Mouse (Mus musculus) C2C12 (cell line): Measurements from ENCODE around the gene Ptprcap.

Experiments used
- CEBPB ChIP-seq: IDR thresholded peaks from one replicate; pipeline ENCODE4 v1.6.1; 2011; ENCODE audit warnings: low read depth, mild to moderate bottlenecking, control low read depth, moderate library complexity
- CTCF ChIP-seq: IDR thresholded peaks from one replicate; pipeline ENCODE4 v1.5.1; 2011; ENCODE audit not compliant: control insufficient read depth, insufficient read depth, insufficient read length
- FOSL1 ChIP-seq: IDR thresholded peaks from one replicate; pipeline ENCODE4 v1.8.0; 2011; ENCODE audit warnings: mild to moderate bottlenecking, low read length; ENCODE audit not compliant: poor library complexity, insufficient read depth, severe bottlenecking
- MAX ChIP-seq: IDR thresholded peaks from one replicate; pipeline ENCODE4 v1.6.1; 2011; ENCODE audit warnings: mild to moderate bottlenecking, control low read depth
- MYOD1 ChIP-seq: IDR thresholded peaks from one replicate; pipeline ENCODE4 v1.6.1; 2011; ENCODE audit warnings: low read depth; ENCODE audit not compliant: control insufficient read depth, insufficient read length
- MYOG ChIP-seq: IDR thresholded peaks from one replicate; pipeline ENCODE4 v1.6.1; 2011; ENCODE audit not compliant: control insufficient read depth, insufficient read length; ENCODE audit errors: extremely low read depth
- USF1 ChIP-seq: IDR thresholded peaks from one replicate; pipeline ENCODE4 v1.6.1; 2011; ENCODE audit warnings: low read depth, mild to moderate bottlenecking, control low read depth, moderate library complexity

GRCm38 (mm10) chr19:4145936-4146335 is 7.5 kb upstream of the Ptprcap start:
- TF ChIP-seq USF1 (no peak), CTCF (no peak), MAX (no peak), MYOD1 (no peak), MYOG (no peak), FOSL1 (no peak), CEBPB (no peak)
